17 mouse cellular contexts compared by ENCODE assay signal in the genomic region with DNA sequence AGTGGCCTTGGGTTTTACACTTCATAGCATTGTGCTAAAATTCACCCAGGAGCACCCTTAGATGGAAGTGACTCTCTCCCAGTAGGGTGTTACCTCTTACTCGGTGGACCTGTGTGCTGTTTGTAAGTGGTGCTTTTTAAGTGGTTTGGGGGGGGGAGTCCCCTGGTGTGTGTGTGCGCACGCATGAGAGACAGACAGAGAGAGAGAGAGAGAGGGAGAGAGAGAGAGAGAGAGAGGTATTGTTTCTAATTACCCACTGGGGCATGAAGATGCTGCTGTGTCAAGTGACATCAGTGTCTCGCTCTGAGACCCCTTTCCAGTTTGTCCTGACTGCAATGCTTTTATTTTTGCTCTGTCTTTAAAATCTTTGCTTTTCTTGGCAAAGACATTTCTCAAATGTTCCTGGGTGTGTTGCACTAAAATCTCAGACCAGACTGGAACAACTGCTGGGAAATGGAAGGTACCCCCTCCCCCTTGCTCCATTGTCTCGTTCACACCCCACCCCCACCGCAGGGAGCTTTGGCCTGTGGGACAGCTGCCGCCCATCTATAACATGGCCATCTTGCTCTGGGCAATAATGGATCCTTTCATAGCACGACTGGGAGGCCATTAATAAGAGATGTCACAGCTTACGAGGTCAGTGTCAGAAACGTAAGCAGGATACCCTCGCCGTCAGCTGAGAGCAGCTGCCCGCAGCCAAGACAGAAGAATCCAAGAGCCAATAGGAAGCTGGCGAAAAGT. TPM values are rescaled to one million over a fixed set of nuclear protein-coding genes. Genes with fewer than 3 reads are reported as not detected.
DNase-seq lines count a peak whose midpoint lies in the region; ATAC-seq and TF ChIP-seq lines count a peak whose summit lies in the region.
"Had no signal": no experiment of that assay in that cellular context is flagged by ENCODE, and none has a peak within 500 bp of the region (broad histone marks: within the 10 kb centered on the region; RNA-seq: fewer than 3 reads in every experiment).

No protein-coding gene starts in this region.

- no peak overlapping the region for H3K4me2 ChIP-seq in forebrain, embryonic 11.5 days (ENCODE audit: low read depth, low read length, severe bottlenecking)
- no peak overlapping the region for H3K4me2 ChIP-seq in forebrain, postnatal 0 days (ENCODE audit: low read depth)
- H3K4me2 ChIP-seq in hindbrain, embryonic 11.5 days (replicated peaks; ENCODE audit: low read depth, low read length): no peak overlapping the region; the same call in 1 of the 2 replicates
- H3K4me2 ChIP-seq in neural tube, embryonic 11.5 days (ENCODE audit: low read depth): peak overlapping the region; percentile 10; the same call in 1 of the 2 replicates
- H3K4me2 ChIP-seq: limb, embryonic 12.5 days had no signal

- ATAC-seq in forebrain, embryonic 11.5 days (replicated peaks; ENCODE audit: low FRiP score): peak; percentile 59
- ATAC-seq in forebrain, postnatal 0 days: no peak
- ATAC-seq in hindbrain, embryonic 11.5 days (ENCODE audit: low FRiP score): peak; percentile 87
- peak; percentile 82 for ATAC-seq in neural tube, embryonic 11.5 days (ENCODE audit: insufficient read depth, low FRiP score, low TSS enrichment)

- no peaks in the 10 kb centered on the region for H3K9me3 ChIP-seq in forebrain, embryonic 11.5 days (ENCODE audit: control insufficient read depth, low read length)
- no peaks in the 10 kb centered on the region for H3K9me3 ChIP-seq in forebrain, postnatal 0 days (ENCODE audit: low read length)
- H3K9me3 ChIP-seq in hindbrain, embryonic 11.5 days (ENCODE audit: control insufficient read depth, low read length): no peaks in the 10 kb centered on the region
- H3K9me3 ChIP-seq in neural tube, embryonic 11.5 days (ENCODE audit: control insufficient read depth, low read length): no peaks in the 10 kb centered on the region
- H3K9me3 ChIP-seq: limb, embryonic 12.5 days had no signal

- DNase-seq in forebrain, embryonic 11.5 days (ENCODE audit: low spot score): no peak
- no peak for DNase-seq in forebrain, postnatal 0 days
- DNase-seq in brain, embryonic 14.5 days (ENCODE audit: low read depth): peak; percentile 58
- DNase-seq in hindbrain, embryonic 11.5 days (ENCODE audit: low spot score): peak; percentile 78
- peak; percentile 80 for DNase-seq in neural tube, embryonic 11.5 days (ENCODE audit: low spot score)
- no peak for DNase-seq in kidney, postnatal 36 days
- no peak for DNase-seq in heart, postnatal 36 days
- no peak for DNase-seq in kidney, adult 2 months
- DNase-seq: adrenal gland, postnatal 14 days; gastrocnemius, postnatal 36 days; heart, postnatal 14 days; kidney, adult 9 months; lung, adult 18-20 months; right cerebral cortex, postnatal 14 days; thymus, adult 2 months had no signal

- no peaks in the 10 kb centered on the region for H3K36me3 ChIP-seq in forebrain, embryonic 11.5 days (ENCODE audit: control insufficient read depth, insufficient read depth, low read length)
- H3K36me3 ChIP-seq in forebrain, postnatal 0 days (ENCODE audit: insufficient read depth): no peaks in the 10 kb centered on the region
- no peaks in the 10 kb centered on the region for H3K36me3 ChIP-seq in hindbrain, embryonic 11.5 days (ENCODE audit: control insufficient read depth, insufficient read depth, low read length)
- H3K36me3 ChIP-seq in neural tube, embryonic 11.5 days (ENCODE audit: control insufficient read depth, insufficient read depth, low read length): no peaks in the 10 kb centered on the region
- no peaks in the 10 kb centered on the region for H3K36me3 ChIP-seq in kidney, adult 2 months (ENCODE audit: control insufficient read depth, insufficient read depth, low read length)
- H3K36me3 ChIP-seq: limb, embryonic 12.5 days had no signal

- WGBS in forebrain, embryonic 11.5 days: 32% methylated on average over 14 of the region's 14 CpGs
- WGBS in forebrain, postnatal 0 days: 31% methylated on average over 14 of the region's 14 CpGs
- WGBS in hindbrain, embryonic 11.5 days: 19% methylated on average over 14 of the region's 14 CpGs
- 14% methylated on average over 14 of the region's 14 CpGs for WGBS in neural tube, embryonic 11.5 days
- 40% methylated on average over 14 of the region's 14 CpGs for WGBS in kidney, adult 2 months

- no peak for TF ChIP-seq CTCF in forebrain, postnatal 0 days (IDR thresholded peaks at IDR 0.05; ENCODE audit: low read depth)
- TF ChIP-seq CTCF in brain, embryonic 14.5 days (IDR thresholded peaks at IDR 0.05; ENCODE audit: borderline replicate concordance, extremely low read depth, insufficient read depth, insufficient read length): no peak
- no peak for TF ChIP-seq CTCF in kidney, adult 2 months (conservative IDR thresholded peaks at IDR 0.05; ENCODE audit: insufficient read depth, insufficient read length, low read depth, low read length)

- H3K27ac ChIP-seq in forebrain, embryonic 11.5 days (ENCODE audit: low read depth, low read length): peak overlapping the region; percentile 64; the same call in 1 of the 2 replicates
- H3K27ac ChIP-seq in forebrain, postnatal 0 days (ENCODE audit: low read depth, low read length): no peak overlapping the region
- H3K27ac ChIP-seq in hindbrain, embryonic 11.5 days (ENCODE audit: low read depth, low read length): peak overlapping the region; percentile 94
- peak overlapping the region; percentile 77 for H3K27ac ChIP-seq in neural tube, embryonic 11.5 days (ENCODE audit: low read depth, low read length)
- no peak overlapping the region for H3K27ac ChIP-seq in kidney, adult 2 months (ENCODE audit: insufficient read depth, low read depth, low read length)
- H3K27ac ChIP-seq: limb, embryonic 12.5 days had no signal

- H3K4me3 ChIP-seq in forebrain, embryonic 11.5 days (ENCODE audit: low read depth, low read length): no peak overlapping the region
- H3K4me3 ChIP-seq in forebrain, postnatal 0 days (ENCODE audit: low read depth, low read length): no peak overlapping the region
- H3K4me3 ChIP-seq in hindbrain, embryonic 11.5 days (ENCODE audit: low read depth, low read length): no peak overlapping the region
- H3K4me3 ChIP-seq in neural tube, embryonic 11.5 days (ENCODE audit: low read depth, low read length): no peak overlapping the region
- no peak overlapping the region for H3K4me3 ChIP-seq in kidney, adult 2 months (ENCODE audit: insufficient read depth, low read depth, low read length)
- H3K4me3 ChIP-seq: limb, embryonic 12.5 days had no signal

- H3K9ac ChIP-seq in forebrain, embryonic 11.5 days (ENCODE audit: low read length): no peak overlapping the region; the same call in 1 of the 2 replicates
- H3K9ac ChIP-seq in forebrain, postnatal 0 days: no peak overlapping the region
- H3K9ac ChIP-seq in hindbrain, embryonic 11.5 days (ENCODE audit: low read depth, low read length): no peak overlapping the region
- H3K9ac ChIP-seq in neural tube, embryonic 11.5 days (ENCODE audit: low read length): peak overlapping the region; percentile 30; the same call in 1 of the 2 replicates
- H3K9ac ChIP-seq: limb, embryonic 12.5 days had no signal

- TF ChIP-seq POLR2A in brain, embryonic 14.5 days (IDR thresholded peaks at IDR 0.05; ENCODE audit: borderline replicate concordance, extremely low read depth, insufficient read depth, insufficient read length, poor library complexity, severe bottlenecking): no peak
- TF ChIP-seq POLR2A in kidney, adult 2 months (IDR thresholded peaks at IDR 0.05; ENCODE audit: low read depth, low read length): no peak

- intact Hi-C loops in heart, postnatal 36 days (cut with DNase I): no loop called here

- H3K27me3 ChIP-seq in forebrain, embryonic 11.5 days (ENCODE audit: control insufficient read depth, insufficient read depth, low read length): no peaks in the 10 kb centered on the region
- H3K27me3 ChIP-seq in forebrain, postnatal 0 days (ENCODE audit: insufficient read depth, low read length): no peaks in the 10 kb centered on the region
- no peaks in the 10 kb centered on the region for H3K27me3 ChIP-seq in hindbrain, embryonic 11.5 days (ENCODE audit: control insufficient read depth, insufficient read depth, low read length)
- H3K27me3 ChIP-seq in neural tube, embryonic 11.5 days (ENCODE audit: control insufficient read depth, insufficient read depth, low read length): no peaks in the 10 kb centered on the region
- H3K27me3 ChIP-seq in kidney, adult 2 months (replicated peaks; ENCODE audit: control insufficient read depth, insufficient read depth, low read length): no peaks in the 10 kb centered on the region

- H3K4me1 ChIP-seq in forebrain, embryonic 11.5 days (replicated peaks; ENCODE audit: control insufficient read depth, insufficient read depth, low read length): peaks cover 20% of the 10 kb centered on the region; the same call in 1 of the 2 replicates
- H3K4me1 ChIP-seq in forebrain, postnatal 0 days (ENCODE audit: insufficient read depth): peaks cover 16% of the 10 kb centered on the region
- H3K4me1 ChIP-seq in hindbrain, embryonic 11.5 days (replicated peaks; ENCODE audit: control insufficient read depth, insufficient read depth, low read length): peaks cover 16% of the 10 kb centered on the region
- H3K4me1 ChIP-seq in neural tube, embryonic 11.5 days (ENCODE audit: control insufficient read depth, insufficient read depth, low read length): peaks cover 51% of the 10 kb centered on the region
- H3K4me1 ChIP-seq in kidney, adult 2 months (ENCODE audit: control insufficient read depth, insufficient read depth, low read length): no peaks in the 10 kb centered on the region

RNA-seq across cellular contexts. Expression of gene Dpysl4, which starts 10.6 kb away (rescaled TPM):
- 113 and 125 TPM in 2 replicates for polyA plus RNA-seq in forebrain, embryonic 11.5 days (2014; fragmentation: Nextera tagmentation; extraction: Ambion mirVana)
- total RNA-seq in forebrain, postnatal 0 days (2014; rRNA removed): 121 and 125 TPM in 2 replicates
- 112 and 142 TPM in 2 replicates for polyA plus RNA-seq in forebrain, postnatal 0 days (2015; fragmentation: Nextera tagmentation; extraction: Ambion mirVana)
- 192 and 195 TPM in 2 replicates for polyA plus RNA-seq in brain, embryonic 14.5 days (2012; rRNA removed)
- polyA plus RNA-seq in hindbrain, embryonic 11.5 days (2014; fragmentation: Nextera tagmentation; extraction: Ambion mirVana): 231 and 251 TPM in 2 replicates
- polyA plus RNA-seq in neural tube, embryonic 11.5 days (2014; fragmentation: Nextera tagmentation; extraction: Ambion mirVana): 295 and 318 TPM in 2 replicates
- total RNA-seq in heart, postnatal 36 days (2021): 1 to 10 TPM; 5.0 to 6.4 TPM
- 0.23 and 0.25 TPM in 2 replicates for polyA plus RNA-seq in kidney, adult 2 months (2012; rRNA removed)
- total RNA-seq: megakaryocyte, adult 5-6 weeks had no signal

Comparison
In these comparisons a context has a peak if more than half of its experiments do, and no peak if none do; other contexts are left out.
1. H3K27ac ChIP-seq: peak in forebrain, embryonic 11.5 days (single experiment), hindbrain, embryonic 11.5 days (single experiment) and neural tube, embryonic 11.5 days (single experiment); none in forebrain, postnatal 0 days (single experiment) and kidney, adult 2 months (single experiment).
2. DNase-seq: peak in brain, embryonic 14.5 days (single experiment), hindbrain, embryonic 11.5 days (single experiment) and neural tube, embryonic 11.5 days (single experiment); none in forebrain, embryonic 11.5 days (single experiment), forebrain, postnatal 0 days (single experiment), kidney, postnatal 36 days (0 of 2), heart, postnatal 36 days (0 of 2) and kidney, adult 2 months (single experiment).
3. RNA of gene Dpysl4, which starts 10.6 kb away (polyA plus RNA-seq): 295 to 318 TPM in neural tube, embryonic 11.5 days, 231 to 251 TPM in hindbrain, embryonic 11.5 days, 192 to 195 TPM in brain, embryonic 14.5 days, 112 to 142 TPM in forebrain, postnatal 0 days and 113 to 125 TPM in forebrain, embryonic 11.5 days; 0.23 to 0.25 TPM in kidney, adult 2 months; every median in the first group is over 10 times any median in the second.